Mouse (Mus musculus) intestine, embryonic 14.5 days (tissue): ENCODE data around the gene Plekho1. TPM values are rescaled to one million over a fixed set of nuclear protein-coding genes. Genes with fewer than 3 reads are reported as not detected.

Experiments
- ATAC-seq: fragments of 200-750 bp; cut with Nextera tagmentation; replicated peaks from 2 replicates; pipeline ENCODE4 v1.8.0; 2017; ENCODE audit warnings: low read depth, moderate number of reproducible peaks, moderate TSS enrichment, moderate library complexity; ENCODE audit not compliant: low FRiP score, low TSS enrichment
- DNase-seq: peaks from one replicate; pipeline ENCODE4 v3.0.0-alpha.2; 2018; ENCODE audit warnings: low spot score
- H3K27ac ChIP-seq: fragments of 300-500 bp; sonication (generic); 2 replicates; pipeline ENCODE4 v1.5.1; 2014; ENCODE audit warnings: low read depth, mild to moderate bottlenecking, control low read depth
- H3K27me3 ChIP-seq: fragments of 300-500 bp; sonication (generic); replicated peaks from 2 replicates; pipeline ENCODE4 v1.6.1; 2014; ENCODE audit warnings: low read length, control low read depth; ENCODE audit not compliant: control insufficient read depth, insufficient read depth
- H3K36me3 ChIP-seq: fragments of 300-500 bp; sonication (generic); 2 replicates; pipeline ENCODE4 v1.6.1; 2014; ENCODE audit warnings: low read length, control low read depth; ENCODE audit not compliant: control insufficient read depth, insufficient read depth
- H3K4me1 ChIP-seq: fragments of 300-500 bp; sonication (generic); replicated peaks from 2 replicates; pipeline ENCODE4 v1.6.1; 2014; ENCODE audit warnings: low read length, control low read depth, mixed read lengths; ENCODE audit not compliant: control insufficient read depth, insufficient read depth
- H3K4me2 ChIP-seq: fragments of 300-500 bp; sonication (generic); 2 replicates; pipeline ENCODE4 v1.6.1; 2014; ENCODE audit warnings: low read length
- H3K4me3 ChIP-seq: fragments of 300-500 bp; sonication (generic); 2 replicates; pipeline ENCODE4 v1.5.1; 2014; ENCODE audit warnings: low read depth, low read length, control low read depth, mixed read lengths
- H3K9ac ChIP-seq: fragments of 300-500 bp; sonication (generic); 2 replicates; pipeline ENCODE4 v1.6.1; 2014; ENCODE audit warnings: mild to moderate bottlenecking, low read length
- H3K9me3 ChIP-seq: fragments of 300-500 bp; sonication (generic); 2 replicates; pipeline ENCODE4 v1.6.1; 2016; ENCODE audit warnings: low read length, control low read depth; ENCODE audit not compliant: control insufficient read depth
- WGBS: fragments of 180-500 bp; shearing (Covaris S2); extraction: QIAGEN DNeasy Blood & Tissue Kit; methylation state at CpG from one replicate; pipeline ENCODE4 v1.1.7; 2014; 5-methylcytosine and 5-hydroxymethylcytosine counted together
- polyA plus RNA-seq: library from polyadenylated mRNA; unstranded; fragments of >200 nt; fragmentation: Nextera tagmentation; extraction: Ambion mirVana; gene quantifications from 2 replicates; pipeline ENCODE4 v1.2.1, GENCODE M21; 2014

Gene Plekho1
- polyA plus RNA-seq, 1 experiment from 2014 or later, result 35.0 TPM

DNA sequence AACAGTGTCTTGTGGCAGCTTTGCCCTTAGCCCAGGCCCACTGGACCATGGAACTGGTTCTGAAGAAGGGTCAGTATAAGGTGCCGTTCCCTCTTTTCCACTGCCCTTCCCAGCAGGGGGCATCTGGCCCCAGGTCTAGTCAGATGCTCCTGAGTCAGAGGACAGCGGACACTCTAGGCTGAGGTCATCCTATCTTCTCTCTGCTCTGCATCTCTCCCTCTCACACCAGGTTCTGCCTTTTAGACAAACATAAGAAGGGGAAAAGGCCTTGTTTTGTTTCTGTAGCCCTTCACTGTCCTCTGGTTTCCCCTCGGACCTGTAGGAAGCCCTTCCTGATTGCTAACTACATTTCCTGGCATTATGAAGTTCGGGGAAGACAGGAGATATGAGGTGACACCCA is 1.9 kb downstream of the Plekho1 start:
- peak overlapping the region; percentile 72 for H3K4me3 ChIP-seq
- no peaks in the 10 kb centered on the region for H3K27me3 ChIP-seq
- peak overlapping the region; percentile 62 for H3K4me2 ChIP-seq
- peak overlapping the region; percentile 98 for H3K27ac ChIP-seq
- DNase-seq, result no peak
- no peaks in the 10 kb centered on the region for H3K9me3 ChIP-seq
- H3K36me3 ChIP-seq, result peaks cover 37% of the 10 kb centered on the region
- no peak for ATAC-seq
- H3K4me1 ChIP-seq, result peaks cover 30% of the 10 kb centered on the region
- 20% methylated on average over 4 of the region's 4 CpGs for WGBS
- H3K9ac ChIP-seq, result peak overlapping the region; percentile 95

DNA sequence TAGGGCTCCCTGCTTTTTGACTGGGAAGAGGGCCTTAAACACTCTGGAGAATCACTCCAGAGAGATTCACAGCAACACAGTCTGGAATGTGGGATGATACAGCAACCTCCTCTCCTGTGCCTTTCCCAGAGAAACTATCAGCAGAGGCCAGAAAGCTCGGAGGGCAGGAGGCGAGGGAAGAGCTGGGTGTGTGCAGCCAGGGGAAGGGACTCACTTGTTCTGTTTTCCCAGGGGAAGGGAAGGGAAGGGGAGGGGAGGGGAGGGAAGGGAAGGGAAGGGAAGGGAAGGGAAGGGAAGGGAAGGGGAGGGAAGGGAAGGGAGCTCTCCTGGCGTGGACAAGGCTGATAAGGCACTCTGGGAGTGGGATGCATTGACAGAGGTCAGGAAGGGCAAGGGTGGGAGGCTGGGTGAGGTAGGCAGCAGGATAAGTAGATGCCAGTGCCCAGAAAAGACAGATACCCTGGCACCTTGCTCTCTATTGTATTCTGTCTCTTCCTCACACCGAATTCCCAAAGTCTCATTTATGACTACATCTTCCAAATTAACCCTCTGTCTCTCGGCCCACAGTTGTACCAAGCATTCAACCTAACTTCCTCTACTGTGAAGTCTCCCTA is 2.7 kb downstream of the Plekho1 start:
- peak overlapping the region; percentile 72 for H3K4me3 ChIP-seq
- H3K36me3 ChIP-seq, result peaks cover 45% of the 10 kb centered on the region
- DNase-seq (no peak), ATAC-seq (no peak)
- peak overlapping the region; percentile 98; the same call in 1 of the 2 replicates for H3K27ac ChIP-seq
- H3K27me3 ChIP-seq, result no peaks in the 10 kb centered on the region
- peak overlapping the region; percentile 95; the same call in 1 of the 2 replicates for H3K9ac ChIP-seq
- WGBS, result 43% methylated on average over 4 of the region's 5 CpGs
- no peaks in the 10 kb centered on the region for H3K9me3 ChIP-seq
- H3K4me2 ChIP-seq, result peak overlapping the region; percentile 62
- peaks cover 31% of the 10 kb centered on the region for H3K4me1 ChIP-seq

DNA sequence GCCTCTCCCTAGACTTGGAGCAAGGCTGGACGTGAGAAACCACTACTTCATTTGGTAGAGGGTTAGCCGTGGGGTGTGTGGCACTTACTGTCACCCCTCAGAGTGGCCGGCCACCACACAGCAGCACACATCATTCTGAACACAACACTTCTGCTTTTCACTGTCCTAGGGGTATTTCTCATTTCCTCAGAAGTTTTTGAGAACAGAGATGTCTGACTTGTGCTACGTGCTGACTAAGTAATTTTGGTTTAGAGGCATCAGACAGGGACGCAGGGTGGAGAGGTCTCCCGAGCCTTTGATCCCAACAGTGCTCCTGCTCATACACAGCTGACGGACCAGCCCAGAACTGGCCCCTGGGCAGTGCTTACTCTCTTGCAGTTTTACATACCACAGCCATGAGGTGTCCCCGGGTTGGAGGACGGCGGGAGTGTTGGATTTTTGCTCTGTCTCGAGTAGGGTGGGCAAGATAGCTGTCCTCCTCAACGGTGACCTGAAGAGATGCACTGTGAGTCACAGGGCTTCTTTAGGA is 5.3 kb downstream of the Plekho1 start:
- Histone ChIP-seq H3K4me3 (no peak overlapping the region), H3K9ac (no peak overlapping the region), H3K27me3 (no peaks in the 10 kb centered on the region), H3K27ac (0 out of 2 replicates have a peak overlapping the region, but pooled peaks have one; percentile 9), H3K9me3 (no peaks in the 10 kb centered on the region), H3K4me1 (peaks cover 38% of the 10 kb centered on the region), H3K4me2 (no peak overlapping the region), H3K36me3 (peaks cover 52% of the 10 kb centered on the region)
- 84% methylated on average over 12 of the region's 12 CpGs for WGBS
- no peak for ATAC-seq
- no peak for DNase-seq

DNA sequence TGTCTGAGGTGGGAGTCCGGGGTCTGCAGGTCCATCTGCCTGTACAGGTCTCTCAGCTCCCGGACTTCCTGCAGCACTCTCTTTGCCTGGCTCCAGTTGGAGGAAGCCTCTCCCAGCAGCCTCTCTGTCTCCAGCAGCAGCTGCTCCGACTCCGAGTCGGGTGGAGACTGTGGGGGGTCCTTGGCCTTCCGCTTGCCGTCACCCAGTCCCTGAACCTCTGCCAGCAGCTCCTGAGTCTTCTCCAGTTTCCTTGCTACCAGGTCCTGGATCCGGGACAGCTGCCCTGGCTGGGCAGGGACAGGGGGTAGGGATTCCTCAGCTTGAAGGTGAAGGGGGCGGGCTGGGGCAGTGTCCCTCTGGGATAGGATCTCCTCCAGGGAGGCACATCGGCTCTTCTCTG is 6.8 kb downstream of the Plekho1 start:
- Histone ChIP-seq H3K27me3 (no peaks in the 10 kb centered on the region), H3K9me3 (peaks cover 2% of the 10 kb centered on the region; the same call in 1 of the 2 replicates), H3K36me3 (peaks cover 52% of the 10 kb centered on the region), H3K9ac (no peak overlapping the region), H3K4me3 (no peak overlapping the region), H3K27ac (peak overlapping the region; percentile 73), H3K4me2 (no peak overlapping the region), H3K4me1 (peaks cover 39% of the 10 kb centered on the region)
- DNase-seq, result peak; percentile 63
- WGBS, result 46% methylated on average over 10 of the region's 10 CpGs
- ATAC-seq, result no peak

DNA sequence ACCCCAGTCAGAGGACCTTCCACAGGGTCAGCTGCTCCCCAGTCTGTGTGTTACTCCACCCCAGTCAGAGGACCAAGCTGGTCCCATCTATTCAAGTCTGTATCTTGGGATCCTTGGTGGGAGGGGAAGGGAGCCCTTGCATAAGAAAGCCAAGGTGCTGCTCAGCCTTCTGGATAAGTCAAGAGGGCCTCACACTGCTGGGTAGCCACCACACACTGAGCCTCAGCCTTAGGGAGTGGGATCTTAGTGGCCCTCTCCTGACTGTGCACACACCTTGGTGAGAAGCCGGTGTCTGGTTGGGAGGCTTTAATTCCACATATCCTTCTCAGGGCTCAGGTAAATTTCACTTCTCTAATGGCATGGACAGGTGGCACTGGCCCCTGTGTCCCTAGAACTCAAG is 7.7 kb downstream of the Plekho1 start:
- peaks cover 52% of the 10 kb centered on the region for H3K36me3 ChIP-seq
- no peak overlapping the region for H3K9ac ChIP-seq
- H3K27me3 ChIP-seq, result no peaks in the 10 kb centered on the region
- DNase-seq (no peak), ATAC-seq (no peak)
- no peak overlapping the region for H3K4me2 ChIP-seq
- H3K4me3 ChIP-seq, result no peak overlapping the region
- WGBS, result 93% methylated on average over 1 of the region's 1 CpGs
- H3K27ac ChIP-seq, result 0 out of 2 replicates have a peak overlapping the region, but pooled peaks have one; percentile 73
- H3K4me1 ChIP-seq, result peaks cover 32% of the 10 kb centered on the region
- peaks cover 2% of the 10 kb centered on the region; the same call in 1 of the 2 replicates for H3K9me3 ChIP-seq

DNA sequence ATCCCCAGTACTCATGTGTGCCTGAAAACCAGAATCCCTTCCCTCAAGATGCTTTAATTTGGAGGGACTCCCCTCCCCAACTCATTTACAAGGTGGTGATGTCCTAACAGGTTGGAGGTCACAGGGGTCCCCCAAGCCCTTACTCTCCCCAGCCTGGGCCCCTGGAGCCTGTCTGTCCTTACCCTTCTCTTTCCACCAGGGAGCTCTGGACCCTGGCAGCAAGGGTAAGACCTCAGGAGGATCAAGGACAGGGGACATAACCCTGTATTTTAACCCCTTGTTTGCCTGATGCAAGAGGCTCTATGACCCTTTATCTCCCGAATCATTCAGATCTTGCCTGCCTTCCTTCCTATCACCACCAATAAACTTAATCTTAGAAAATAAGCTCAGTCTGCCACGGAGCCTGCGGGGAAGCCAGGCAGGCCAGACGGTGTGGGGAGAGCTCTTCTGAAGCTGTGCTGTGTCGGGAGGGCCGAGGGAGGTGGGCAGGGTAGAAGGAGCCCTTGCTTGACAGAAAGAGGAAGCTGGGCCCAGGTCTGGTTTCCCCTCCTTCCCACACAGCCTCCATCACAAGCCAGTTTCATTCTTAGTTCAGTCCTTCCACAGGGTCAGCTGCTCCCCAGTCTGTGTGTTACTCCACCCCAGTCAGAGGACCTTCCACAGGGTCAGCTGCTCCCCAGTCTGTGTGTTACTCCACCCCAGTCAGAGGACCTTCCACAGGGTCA is 8.3 kb downstream of the Plekho1 start:
- Histone ChIP-seq H3K9ac (no peak overlapping the region), H3K36me3 (peaks cover 52% of the 10 kb centered on the region), H3K4me3 (no peak overlapping the region), H3K9me3 (peaks cover 2% of the 10 kb centered on the region; the same call in 1 of the 2 replicates), H3K4me1 (peaks cover 26% of the 10 kb centered on the region), H3K27ac (peak overlapping the region; percentile 92; the same call in 1 of the 2 replicates), H3K4me2 (no peak overlapping the region), H3K27me3 (no peaks in the 10 kb centered on the region)
- WGBS, result 67% methylated on average over 6 of the region's 6 CpGs
- DNase-seq (no peak), ATAC-seq (no peak)

DNA sequence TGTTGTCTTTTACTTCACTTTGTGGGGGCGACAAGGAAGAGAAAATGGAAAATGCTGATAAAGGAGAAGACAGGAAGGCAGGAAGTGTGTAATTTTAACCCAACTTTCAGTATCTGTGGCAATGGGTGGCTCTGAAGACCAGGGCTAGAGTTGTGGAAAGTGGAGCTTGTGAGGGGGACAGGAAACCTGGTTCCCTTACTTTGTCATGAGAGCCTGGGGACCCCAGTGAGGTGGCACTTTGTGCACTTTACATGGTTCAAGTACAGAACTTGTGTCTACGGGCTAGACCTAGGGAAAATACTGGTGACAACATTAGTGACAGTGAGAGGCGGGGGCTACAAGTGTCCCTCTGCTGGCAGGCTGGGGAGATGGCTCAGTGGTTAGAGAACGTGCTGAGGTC is 8.8 kb downstream of the Plekho1 start:
- peaks cover 46% of the 10 kb centered on the region for H3K36me3 ChIP-seq
- H3K9ac ChIP-seq, result no peak overlapping the region
- H3K27me3 ChIP-seq, result no peaks in the 10 kb centered on the region
- H3K27ac ChIP-seq, result peak overlapping the region; percentile 92
- no peak overlapping the region for H3K4me3 ChIP-seq
- H3K4me1 ChIP-seq, result peaks cover 26% of the 10 kb centered on the region
- 70% methylated on average over 4 of the region's 4 CpGs for WGBS
- peaks cover 2% of the 10 kb centered on the region; the same call in 1 of the 2 replicates for H3K9me3 ChIP-seq
- DNase-seq, result no peak
- no peak for ATAC-seq
- H3K4me2 ChIP-seq, result no peak overlapping the region

DNA sequence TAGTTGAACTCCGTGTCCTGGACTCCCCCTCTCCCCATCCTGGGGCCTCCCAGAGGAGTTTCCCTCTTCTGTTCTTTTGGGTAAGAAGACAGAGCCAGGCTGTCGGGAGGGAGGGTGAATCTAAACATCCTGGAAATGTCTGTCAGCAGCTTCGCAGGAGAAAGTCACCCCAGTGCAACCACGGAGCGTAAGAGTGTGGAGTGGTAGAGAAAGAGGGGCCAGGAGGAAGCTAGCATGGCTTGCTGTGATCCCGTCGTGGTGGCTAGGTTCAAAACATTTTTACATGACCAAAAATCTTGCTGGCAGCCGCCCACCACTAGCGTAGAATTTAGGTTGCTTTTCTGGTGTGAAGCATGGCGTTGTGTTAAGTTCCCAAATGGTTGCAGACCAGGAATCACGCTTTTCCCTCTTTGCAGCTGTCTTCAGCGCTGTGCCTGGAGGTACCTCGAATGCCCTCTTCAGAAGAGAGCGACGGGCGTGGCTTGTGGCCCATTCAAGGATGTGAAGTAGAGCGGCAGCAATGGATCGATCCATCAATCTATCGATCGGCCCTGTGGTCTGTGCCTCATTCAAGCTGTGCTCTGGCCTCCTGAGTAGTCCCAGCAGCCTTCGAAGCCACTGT is 9.7 kb downstream of the Plekho1 start:
- Histone ChIP-seq H3K4me1 (peaks cover 26% of the 10 kb centered on the region), H3K4me2 (peak overlapping the region; percentile 35), H3K9ac (peak overlapping the region; percentile 5), H3K27me3 (no peaks in the 10 kb centered on the region), H3K4me3 (peak overlapping the region; percentile 12), H3K36me3 (peaks cover 37% of the 10 kb centered on the region), H3K9me3 (peaks cover 2% of the 10 kb centered on the region; the same call in 1 of the 2 replicates), H3K27ac (peak overlapping the region; percentile 92)
- ATAC-seq, result no peak; the same call in 1 of the 2 replicates
- peak; percentile 80 for DNase-seq
- 2% methylated on average over 21 of the region's 21 CpGs for WGBS
